ENCODE assay signal across 8 mouse cellular contexts in the genomic region with DNA sequence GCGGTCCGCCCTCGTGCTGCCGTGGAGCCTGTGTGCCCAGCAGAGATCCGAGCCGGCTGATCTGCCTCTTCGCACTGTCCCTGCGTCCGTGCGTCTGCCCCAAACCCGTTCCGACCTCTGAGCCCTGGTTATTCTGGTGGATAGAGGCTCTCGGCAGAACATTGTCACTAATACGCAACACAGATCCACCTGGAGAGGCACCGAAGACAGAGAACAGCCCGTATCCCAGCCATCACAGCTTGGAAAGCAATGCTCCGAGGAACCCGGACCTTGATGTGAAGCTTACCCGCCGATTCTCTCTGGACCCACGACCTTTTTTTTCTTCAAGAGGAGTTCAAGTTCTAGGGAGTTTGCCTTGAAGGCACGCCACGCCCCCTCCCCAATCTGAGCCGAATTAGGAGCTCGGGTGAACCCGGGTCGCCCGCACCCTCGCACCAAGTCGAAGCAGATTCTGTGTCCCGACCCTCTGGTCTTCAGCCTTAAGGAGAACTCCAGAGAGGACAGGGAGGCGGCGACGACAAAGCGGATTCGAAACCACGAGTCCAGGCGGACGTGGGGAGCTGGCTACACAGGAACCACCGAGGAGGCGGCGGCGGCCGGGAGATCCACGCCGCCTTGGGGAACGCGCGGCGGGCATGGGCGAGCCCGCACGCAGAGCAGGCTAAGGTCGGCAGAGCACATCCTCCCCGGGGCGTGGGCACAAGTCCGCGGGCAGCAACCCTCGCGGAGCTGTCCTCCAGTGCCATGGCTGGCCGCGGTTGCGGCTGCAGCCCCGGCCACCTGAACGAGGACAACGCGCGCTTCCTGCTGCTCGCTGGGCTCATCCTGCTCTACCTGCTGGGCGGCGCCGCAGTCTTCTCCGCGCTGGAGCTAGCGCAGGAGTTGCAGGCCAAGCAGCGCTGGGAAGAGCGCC. TPM values are rescaled to one million over a fixed set of nuclear protein-coding genes. Genes with fewer than 3 reads are reported as not detected.
DNase-seq lines count a peak whose midpoint lies in the region; ATAC-seq and TF ChIP-seq lines count a peak whose summit lies in the region.

No protein-coding gene starts in this region.

- no peak for TF ChIP-seq CTCF in cortical plate, adult 2 months (IDR thresholded peaks at IDR 0.05; ENCODE audit: extremely low read depth, insufficient read depth, low read length)

- H3K4me2 ChIP-seq in kidney, embryonic 16.5 days (replicated peaks; ENCODE audit: low read depth, low read length): peak overlapping the region; percentile 95

- H3K4me3 ChIP-seq in cortical plate, adult 2 months (ENCODE audit: insufficient read depth, low read length): peak overlapping the region; percentile 72
- peak overlapping the region; percentile 55 for H3K4me3 ChIP-seq in kidney, embryonic 16.5 days (ENCODE audit: low read length)

- no peak for TF ChIP-seq POLR2A in cortical plate, adult 2 months (IDR thresholded peaks at IDR 0.05; ENCODE audit: extremely low read depth, insufficient read depth, low read length)

- no peaks in the 10 kb centered on the region for H3K36me3 ChIP-seq in kidney, embryonic 16.5 days (ENCODE audit: insufficient read depth, low read length)

- H3K27ac ChIP-seq in cortical plate, adult 2 months (ENCODE audit: insufficient read depth, low read length): no peak overlapping the region
- H3K27ac ChIP-seq in kidney, embryonic 16.5 days (ENCODE audit: low read length): no peak overlapping the region

- H3K27me3 ChIP-seq in kidney, embryonic 16.5 days (ENCODE audit: insufficient read depth, low read length): peaks cover 80% of the 10 kb centered on the region

- peak overlapping the region; percentile 53 for H3K9ac ChIP-seq in kidney, embryonic 16.5 days (replicated peaks; ENCODE audit: low read length)

- H3K9me3 ChIP-seq in kidney, embryonic 16.5 days (ENCODE audit: low read length): no peaks in the 10 kb centered on the region

- ATAC-seq in CD4-positive, CD25-positive, alpha-beta regulatory T cell, adult 4 months: peak; percentile 20
- ATAC-seq in kidney, embryonic 16.5 days (ENCODE audit: low FRiP score, low TSS enrichment): peak; percentile 43; the same call in 1 of the 2 replicates

- WGBS in kidney, embryonic 16.5 days: under 1% methylated on average over 76 of the region's 77 CpGs

- H3K4me1 ChIP-seq in cortical plate, adult 2 months (ENCODE audit: control insufficient read depth, insufficient read depth, low read length): no peaks in the 10 kb centered on the region
- H3K4me1 ChIP-seq in kidney, embryonic 16.5 days (ENCODE audit: insufficient read depth, low read length): peaks cover 25% of the 10 kb centered on the region

- DNase-seq in adrenal gland, adult 18-20 months (ENCODE audit: low spot score in 2 of 2): peak; percentile 40 to 44
- no peak for DNase-seq in adrenal gland, adult 8-10 months
- DNase-seq in heart, adult 8-10 months (ENCODE audit: low spot score): peak; percentile 47
- peak; percentile 40 for DNase-seq in lung, postnatal 10 days
- peak; percentile 53 for DNase-seq in retina, postnatal 1 day

RNA-seq across cellular contexts. Expression of a gene that starts 1.2 kb away (rescaled TPM):
- 1 to 10 TPM; 1.2 TPM for total RNA-seq in adrenal gland, adult 18-20 months (2021)
- 1 to 10 TPM; 1.0 to 1.3 (median 1.1) TPM for total RNA-seq in adrenal gland, adult 8-10 months (2022)
- not detected for polyA plus RNA-seq in CD4-positive, CD25-positive, alpha-beta regulatory T cell, adult 4 months (2017; shearing (Covaris generic))
- 4.5 and 6.0 TPM in 2 replicates for polyA plus RNA-seq in cortical plate, adult 2 months (2012; rRNA removed)
- total RNA-seq in heart, adult 8-10 months (2022): under 1 TPM; 0.16 to 0.52 (median 0.34) TPM
- polyA plus RNA-seq in kidney, embryonic 16.5 days (2015; fragmentation: Nextera tagmentation; extraction: Ambion mirVana): 0.21 and 0.23 TPM in 2 replicates
